Mouse (Mus musculus): Measurements from ENCODE around the gene Cyth1. TPM values are rescaled to one million over a fixed set of nuclear protein-coding genes. Genes with fewer than 3 reads are reported as not detected.

The Cyth1 gene
- total and polyA plus RNA-seq, 3 experiments: 49.7 to 108 (median 79.7) TPM

GRCm38 (mm10) chr11:118234929-118235328 is 13.5 kb downstream of the Cyth1 start:
- no peak for TF ChIP-seq MAZ (IDR thresholded peaks at IDR 0.05; ENCODE audit: low read depth, low read length)
- no peak for TF ChIP-seq IRF4 (IDR thresholded peaks at IDR 0.05; ENCODE audit: low read depth, low read length)
- no peak for TF ChIP-seq JUND (conservative IDR thresholded peaks at IDR 0.05; ENCODE audit: low read depth, low read length)
- TF ChIP-seq ZMIZ1 (IDR thresholded peaks at IDR 0.05; ENCODE audit: low read depth, low read length): no peak
- no peak for TF ChIP-seq TBP (conservative IDR thresholded peaks at IDR 0.05; ENCODE audit: low read depth, low read length)
- TF ChIP-seq BHLHE40 (IDR thresholded peaks at IDR 0.05; ENCODE audit: low read depth, low read length): no peak
- TF ChIP-seq MAFK (IDR thresholded peaks at IDR 0.05; ENCODE audit: insufficient replicate concordance, low read length): no peak
- no peak for TF ChIP-seq USF2 (conservative IDR thresholded peaks at IDR 0.05; ENCODE audit: low read depth, low read length)
- DNase-seq (ENCODE audit: extremely low read depth): no peak
- in situ Hi-C loops (cut with MboI; ENCODE audit: low pct_ligation_motif_present, low pct_unique_long_range_greater_than_20kb, low sequenced_read_pairs): no loop called here
- H3K36me3 ChIP-seq (replicated peaks in 1 of 2; ENCODE audit: control insufficient read depth in 1 of 2, insufficient read depth in 1 of 2, low read length in 1 of 2): peaks cover 0 to 24% of the 10 kb centered on the region in 2 experiments
- H3K27ac ChIP-seq (ENCODE audit: insufficient read depth, low read depth): no peak overlapping the region
- peaks cover 7% of the 10 kb centered on the region for H3K79me2 ChIP-seq (replicated peaks; ENCODE audit: control insufficient read depth, extremely low read depth, insufficient read depth, poor library complexity, severe bottlenecking)
- H3K27me3 ChIP-seq (replicated peaks): no peaks in the 10 kb centered on the region
- H3K9ac ChIP-seq (ENCODE audit: insufficient read depth, low read depth): no peak overlapping the region
- dilution Hi-C loops (cut with MboI; ENCODE audit: extremely low pct_ligation_motif_present, extremely low pct_unique_long_range_greater_than_20kb, low sequenced_read_pairs): no loop called here
- no peak overlapping the region for H3K4me2 ChIP-seq (ENCODE audit: insufficient read depth, low read depth, poor library complexity, severe bottlenecking)
- H3K9me3 ChIP-seq (replicated peaks; ENCODE audit: low read length): peaks cover 10% of the 10 kb centered on the region
- no peak overlapping the region for H3K4me3 ChIP-seq (replicated peaks in 1 of 3; ENCODE audit: low read depth in 2 of 3, low read length in 2 of 3, poor library complexity in 1 of 3)
- H3K4me1 ChIP-seq (ENCODE audit: control insufficient read depth in 1 of 2, insufficient read depth in 2 of 2): peaks cover 33 to 95% of the 10 kb centered on the region in 2 experiments

GRCm38 (mm10) chr11:118234500-118234899 is 13.9 kb downstream of the Cyth1 start:
- in situ Hi-C loops (cut with MboI; ENCODE audit: low pct_ligation_motif_present, low pct_unique_long_range_greater_than_20kb, low sequenced_read_pairs) (no loop called here), dilution Hi-C loops (cut with MboI; ENCODE audit: extremely low pct_ligation_motif_present, extremely low pct_unique_long_range_greater_than_20kb, low sequenced_read_pairs) (no loop called here)
- TF ChIP-seq IRF4 (IDR thresholded peaks at IDR 0.05; ENCODE audit: low read depth, low read length) (no peak), ZC3H11A (IDR thresholded peaks at IDR 0.05; ENCODE audit: low read depth, low read length) (no peak), CHD2 (IDR thresholded peaks at IDR 0.05; ENCODE audit: low read length) (no peak), BHLHE40 (IDR thresholded peaks at IDR 0.05; ENCODE audit: low read depth, low read length) (no peak), USF2 (conservative IDR thresholded peaks at IDR 0.05; ENCODE audit: low read depth, low read length) (no peak), CHD1 (IDR thresholded peaks at IDR 0.05; ENCODE audit: low read depth, low read length) (no peak), SMC3 (IDR thresholded peaks at IDR 0.05; ENCODE audit: low read depth, low read length) (no peak), USF1 (IDR thresholded peaks at IDR 0.05; ENCODE audit: low read depth, low read length) (no peak), ZKSCAN1 (IDR thresholded peaks at IDR 0.05; ENCODE audit: borderline replicate concordance, low read depth, low read length) (no peak), CTCF (conservative IDR thresholded peaks at IDR 0.05 in 1 of 2, IDR thresholded peaks at IDR 0.05 in 1 of 2; ENCODE audit: low read depth in 2 of 2, low read length in 2 of 2) (no peak), POLR2A (IDR thresholded peaks at IDR 0.05; ENCODE audit: low read depth, low read length) (no peak), JUN (IDR thresholded peaks at IDR 0.05; ENCODE audit: insufficient read depth, low read depth, low read length) (no peak), MAX (IDR thresholded peaks at IDR 0.05; ENCODE audit: low read length) (no peak), NELFE (IDR thresholded peaks at IDR 0.05; ENCODE audit: low read depth, low read length) (no peak), GABPA (IDR thresholded peaks at IDR 0.05; ENCODE audit: insufficient replicate concordance, low read depth, low read length) (no peak), KAT2A (IDR thresholded peaks at IDR 0.05; ENCODE audit: insufficient replicate concordance, low read length) (no peak), JUND (conservative IDR thresholded peaks at IDR 0.05; ENCODE audit: low read depth, low read length) (no peak), UBTF (IDR thresholded peaks at IDR 0.05; ENCODE audit: low read depth, low read length) (no peak), TCF12 (IDR thresholded peaks at IDR 0.05; ENCODE audit: low read depth, low read length) (no peak), POLR2AphosphoS2 (IDR thresholded peaks at IDR 0.05; ENCODE audit: low read depth, low read length) (no peak)
- Histone ChIP-seq H3K27me3 (replicated peaks) (no peaks in the 10 kb centered on the region), H3K4me2 (ENCODE audit: insufficient read depth, low read depth, poor library complexity, severe bottlenecking) (no peak overlapping the region), H3K9ac (ENCODE audit: insufficient read depth, low read depth) (no peak overlapping the region), H3K27ac (ENCODE audit: insufficient read depth, low read depth) (no peak overlapping the region), H3K4me3 (replicated peaks in 1 of 3; ENCODE audit: low read depth in 2 of 3, low read length in 2 of 3, poor library complexity in 1 of 3) (no peak overlapping the region), H3K4me1 (ENCODE audit: control insufficient read depth in 1 of 2, insufficient read depth in 2 of 2) (peaks cover 29 to 91% of the 10 kb centered on the region in 2 experiments), H3K79me2 (replicated peaks; ENCODE audit: control insufficient read depth, extremely low read depth, insufficient read depth, poor library complexity, severe bottlenecking) (peaks cover 7% of the 10 kb centered on the region), H3K36me3 (replicated peaks in 1 of 2; ENCODE audit: control insufficient read depth in 1 of 2, insufficient read depth in 1 of 2, low read length in 1 of 2) (peaks cover 0 to 24% of the 10 kb centered on the region in 2 experiments), H3K9me3 (replicated peaks; ENCODE audit: low read length) (peaks cover 10% of the 10 kb centered on the region)
- no peak for DNase-seq (ENCODE audit: extremely low read depth)
